Mouse (Mus musculus): ENCODE measurements around the gene Clmp. TPM values are rescaled to one million over a fixed set of nuclear protein-coding genes. Genes with fewer than 3 reads are reported as not detected.

Gene Clmp
- polyA plus RNA-seq, 1 experiment from 2014 or later, result 47.1 TPM

DNA sequence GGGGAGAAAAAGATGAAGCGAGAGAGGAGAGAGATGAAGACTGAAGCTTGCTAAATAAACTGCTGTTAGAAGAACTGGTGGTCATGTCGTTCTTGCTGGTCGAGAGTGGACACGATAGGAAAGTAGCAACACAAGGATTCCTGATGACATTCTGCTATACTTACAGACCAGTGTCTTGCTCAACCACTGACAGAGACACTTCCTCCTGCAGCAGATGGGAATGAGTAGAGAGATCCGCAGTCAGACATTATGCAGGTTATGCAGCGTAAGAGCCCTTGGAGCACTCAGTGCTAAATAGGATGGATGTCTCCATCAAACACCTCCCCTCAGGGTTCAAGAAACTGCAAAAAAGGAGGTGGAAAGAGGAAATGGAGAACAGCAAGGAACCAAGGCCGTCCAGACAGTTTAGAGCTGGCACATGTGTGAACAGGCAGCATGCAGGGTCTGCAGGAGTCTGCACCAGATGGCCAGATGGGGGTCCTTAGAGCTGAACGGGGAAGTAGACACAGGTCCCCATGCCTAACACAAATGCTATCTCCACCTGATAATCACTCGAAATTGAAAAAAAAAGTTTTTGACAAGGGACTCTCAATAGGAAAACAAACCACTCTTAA lies 19.5 kb upstream of the Clmp start:
- Histone ChIP-seq H3K9ac (no peak overlapping the region), H3K4me3 (no peak overlapping the region), H3K4me2 (no peak overlapping the region), H3K4me1 (replicated peaks) (peaks cover 2% of the 10 kb centered on the region), H3K27me3 (no peaks in the 10 kb centered on the region), H3K36me3 (no peaks in the 10 kb centered on the region), H3K27ac (no peak overlapping the region), H3K9me3 (no peaks in the 10 kb centered on the region)
- no peak for ATAC-seq (ENCODE audit: low FRiP score)
- 73% methylated on average over 9 of the region's 9 CpGs for WGBS

- Histone ChIP-seq H3K27me3 (no peaks in the 10 kb centered on the region), H3K9ac (peak within 1 kb of the TSS; percentile 24; the same call in 1 of the 2 replicates), H3K4me1 (replicated peaks) (peaks cover 9% of the 10 kb centered on the region), H3K9me3 (no peaks in the 10 kb centered on the region), H3K4me2 (no peak within 1 kb of the TSS), H3K27ac (peak within 1 kb of the TSS; percentile 52), H3K4me3 (no peak within 1 kb of the TSS), H3K36me3 (no peaks in the 10 kb centered on the region)
- WGBS, result 87% methylated on average over 3 of the region's 3 CpGs
- ATAC-seq (ENCODE audit: low FRiP score), result no peak
Measured at GRCm38 (mm10) chr9:40670313-40670712, 15.4 kb upstream of the Clmp start, which contains the start of gene Gm21915. TSS of gene Gm21915 (plus strand) at chr9:40670613.

DNA sequence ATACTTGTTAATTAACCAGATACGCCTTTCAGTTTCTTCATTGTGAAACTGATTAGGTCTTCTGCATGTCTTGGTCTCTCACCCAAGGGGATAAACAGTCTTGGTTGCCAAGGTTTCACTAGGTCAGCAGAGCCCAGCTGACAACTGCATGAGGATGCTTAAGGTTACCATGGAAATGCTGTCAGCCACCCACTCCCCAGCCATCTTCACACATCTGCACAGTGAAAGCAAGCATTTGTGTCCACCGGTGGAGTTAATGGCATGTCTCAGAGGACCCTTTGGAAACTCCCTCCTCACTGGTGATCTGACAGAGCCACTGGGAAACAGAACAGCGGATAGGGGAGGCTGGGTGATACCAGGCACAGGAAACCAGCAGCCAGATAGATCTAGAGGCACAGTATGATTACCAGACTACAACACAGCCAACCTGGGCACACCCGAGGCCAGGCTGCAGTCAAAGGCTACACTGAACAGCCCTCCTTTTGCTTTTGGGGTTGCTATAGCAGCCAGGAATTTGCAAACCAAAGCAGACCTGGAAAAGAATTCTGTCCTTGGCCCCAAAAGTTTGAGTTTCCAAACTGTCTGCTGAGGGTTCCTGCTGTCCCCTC lies 14.3 kb upstream of the Clmp start:
- H3K9me3 ChIP-seq, result no peaks in the 10 kb centered on the region
- no peak overlapping the region for H3K4me2 ChIP-seq
- H3K27ac ChIP-seq, result peak overlapping the region; percentile 52
- no peaks in the 10 kb centered on the region for H3K27me3 ChIP-seq
- 23% methylated on average over 4 of the region's 4 CpGs for WGBS
- peaks cover 11% of the 10 kb centered on the region for H3K4me1 ChIP-seq (replicated peaks)
- H3K4me3 ChIP-seq, result no peak overlapping the region
- H3K36me3 ChIP-seq, result no peaks in the 10 kb centered on the region
- ATAC-seq (ENCODE audit: low FRiP score), result peak; percentile 64; the same call in 1 of the 2 replicates
- peak overlapping the region; percentile 24; the same call in 1 of the 2 replicates for H3K9ac ChIP-seq

DNA sequence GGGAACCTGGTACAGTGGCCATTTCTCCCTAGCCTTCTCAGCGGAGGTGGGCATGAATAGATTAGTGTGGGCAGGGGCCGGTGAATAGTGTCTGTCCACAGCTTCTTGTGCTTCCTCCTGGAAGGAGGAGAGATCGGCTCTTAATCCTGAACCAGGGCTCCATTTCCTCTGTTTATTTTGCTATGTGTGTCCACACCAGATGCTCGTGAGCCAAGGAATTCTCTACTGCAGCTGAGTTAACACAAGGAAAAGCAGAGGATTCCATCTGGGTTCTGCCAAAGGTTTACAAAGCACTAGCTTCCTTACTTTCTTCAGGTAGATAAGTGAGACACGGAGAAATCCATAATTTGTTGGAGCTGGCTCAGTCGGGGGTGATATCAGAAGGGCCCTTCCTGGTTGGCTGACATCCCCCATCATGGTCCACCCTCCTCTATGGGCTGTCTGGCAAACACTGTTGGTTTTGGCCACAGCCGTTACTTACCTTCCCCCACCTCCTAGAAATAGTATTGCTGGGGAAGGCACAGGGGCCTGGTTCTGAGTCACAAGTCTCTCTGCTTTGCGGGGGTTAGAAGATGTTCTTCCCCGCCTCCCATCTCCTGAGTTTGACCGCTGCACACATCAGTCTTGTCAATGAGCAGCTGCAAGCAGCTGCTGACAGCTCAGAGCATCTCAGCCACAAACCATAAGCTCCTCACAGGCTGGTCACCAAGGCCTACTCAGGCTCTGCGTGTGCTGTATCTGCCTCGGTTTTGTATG lies 10.4 kb upstream of the Clmp start:
- Histone ChIP-seq H3K4me3 (no peak overlapping the region), H3K27ac (no peak overlapping the region), H3K4me2 (no peak overlapping the region), H3K4me1 (replicated peaks) (peaks cover 13% of the 10 kb centered on the region), H3K9me3 (no peaks in the 10 kb centered on the region), H3K27me3 (no peaks in the 10 kb centered on the region), H3K36me3 (no peaks in the 10 kb centered on the region), H3K9ac (no peak overlapping the region)
- 75% methylated on average over 12 of the region's 12 CpGs for WGBS
- ATAC-seq (ENCODE audit: low FRiP score), result no peak

GRCm38 (mm10) chr9:40678653-40679052 lies 7.1 kb upstream of the Clmp start:
- no peak overlapping the region for H3K27ac ChIP-seq
- no peaks in the 10 kb centered on the region for H3K27me3 ChIP-seq
- no peak for ATAC-seq (ENCODE audit: low FRiP score)
- H3K4me2 ChIP-seq, result no peak overlapping the region
- H3K36me3 ChIP-seq, result no peaks in the 10 kb centered on the region
- peaks cover 4% of the 10 kb centered on the region; the same call in 1 of the 2 replicates for H3K4me1 ChIP-seq (replicated peaks)
- no peak overlapping the region for H3K4me3 ChIP-seq
- 74% methylated on average over 4 of the region's 4 CpGs for WGBS
- H3K9ac ChIP-seq, result no peak overlapping the region
- H3K9me3 ChIP-seq, result no peaks in the 10 kb centered on the region

GRCm38 (mm10) chr9:40686421-40686899 lies 698 bp downstream of the Clmp start:
- Histone ChIP-seq H3K4me3 (peak overlapping the region; percentile 82), H3K4me2 (peak overlapping the region; percentile 76), H3K27ac (peak overlapping the region; percentile 98), H3K27me3 (no peaks in the 10 kb centered on the region; the same call in 1 of the 2 replicates), H3K36me3 (no peaks in the 10 kb centered on the region), H3K9ac (peak overlapping the region; percentile 94), H3K9me3 (no peaks in the 10 kb centered on the region), H3K4me1 (replicated peaks) (peaks cover 41% of the 10 kb centered on the region)
- under 1% methylated on average over 23 of the region's 23 CpGs for WGBS
- peak; percentile 77 for ATAC-seq (ENCODE audit: low FRiP score)

DNA sequence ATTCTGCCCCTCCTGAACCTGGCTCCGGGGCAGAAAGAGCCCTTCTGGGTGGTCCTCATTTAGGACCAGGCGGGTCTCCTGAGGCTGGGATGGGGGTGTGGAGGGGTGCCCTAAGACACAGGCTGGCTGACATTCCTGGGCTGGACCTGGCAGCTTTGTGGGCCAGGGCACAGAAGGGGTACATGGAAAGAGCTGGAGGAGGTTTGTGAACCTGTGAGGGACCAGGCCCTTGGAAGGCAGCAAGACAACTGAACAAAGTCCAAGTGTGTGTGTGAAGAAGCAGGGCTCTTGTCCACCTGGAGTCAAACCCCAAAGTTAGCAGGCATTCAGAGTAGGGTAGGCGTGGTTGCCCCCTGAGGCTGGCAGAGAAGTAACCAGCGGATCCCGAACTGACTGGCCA lies 1.3 kb downstream of the Clmp start:
- no peak for ATAC-seq (ENCODE audit: low FRiP score)
- peak overlapping the region; percentile 76 for H3K4me2 ChIP-seq
- H3K4me1 ChIP-seq (replicated peaks), result peaks cover 44% of the 10 kb centered on the region
- H3K27me3 ChIP-seq, result no peaks in the 10 kb centered on the region; the same call in 1 of the 2 replicates
- H3K9ac ChIP-seq, result peak overlapping the region; percentile 94
- peak overlapping the region; percentile 82 for H3K4me3 ChIP-seq
- WGBS, result 42% methylated on average over 5 of the region's 5 CpGs
- H3K27ac ChIP-seq, result peak overlapping the region; percentile 98
- no peaks in the 10 kb centered on the region for H3K9me3 ChIP-seq
- no peaks in the 10 kb centered on the region for H3K36me3 ChIP-seq

GRCm38 (mm10) chr9:40687553-40687952 lies 1.8 kb downstream of the Clmp start:
- no peaks in the 10 kb centered on the region; the same call in 1 of the 2 replicates for H3K27me3 ChIP-seq
- WGBS, result 44% methylated on average over 3 of the region's 3 CpGs
- no peak for ATAC-seq (ENCODE audit: low FRiP score)
- peak overlapping the region; percentile 76 for H3K4me2 ChIP-seq
- peak overlapping the region; percentile 94 for H3K9ac ChIP-seq
- H3K27ac ChIP-seq, result peak overlapping the region; percentile 98
- peaks cover 49% of the 10 kb centered on the region for H3K4me1 ChIP-seq (replicated peaks)
- H3K36me3 ChIP-seq, result no peaks in the 10 kb centered on the region
- peak overlapping the region; percentile 82 for H3K4me3 ChIP-seq
- no peaks in the 10 kb centered on the region for H3K9me3 ChIP-seq

DNA sequence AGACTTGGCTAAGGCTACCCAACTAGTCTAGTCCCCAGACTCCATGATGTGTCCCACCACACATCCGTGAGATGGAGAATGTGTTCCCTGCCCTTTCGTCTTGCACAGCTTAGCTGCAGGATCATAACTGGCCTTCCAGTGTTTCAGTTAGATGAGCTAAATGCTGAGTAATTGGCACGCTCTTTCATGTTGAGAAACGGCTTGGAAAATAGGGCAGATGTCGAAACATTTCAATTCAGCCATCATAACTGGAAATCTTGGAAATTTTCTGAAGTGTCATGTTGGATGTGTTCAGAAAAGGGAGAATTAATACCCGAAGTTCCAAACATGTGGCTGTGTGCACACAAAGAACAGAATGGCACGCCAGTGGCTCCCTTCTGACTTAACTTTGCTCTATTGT lies 4.7 kb downstream of the Clmp start:
- 92% methylated on average over 7 of the region's 7 CpGs for WGBS
- no peak overlapping the region for H3K4me2 ChIP-seq
- no peak overlapping the region for H3K4me3 ChIP-seq
- H3K4me1 ChIP-seq (replicated peaks), result peaks cover 69% of the 10 kb centered on the region
- no peaks in the 10 kb centered on the region for H3K27me3 ChIP-seq
- H3K36me3 ChIP-seq, result no peaks in the 10 kb centered on the region
- no peak overlapping the region for H3K9ac ChIP-seq
- ATAC-seq (ENCODE audit: low FRiP score), result no peak
- no peaks in the 10 kb centered on the region for H3K9me3 ChIP-seq
- H3K27ac ChIP-seq, result no peak overlapping the region

DNA sequence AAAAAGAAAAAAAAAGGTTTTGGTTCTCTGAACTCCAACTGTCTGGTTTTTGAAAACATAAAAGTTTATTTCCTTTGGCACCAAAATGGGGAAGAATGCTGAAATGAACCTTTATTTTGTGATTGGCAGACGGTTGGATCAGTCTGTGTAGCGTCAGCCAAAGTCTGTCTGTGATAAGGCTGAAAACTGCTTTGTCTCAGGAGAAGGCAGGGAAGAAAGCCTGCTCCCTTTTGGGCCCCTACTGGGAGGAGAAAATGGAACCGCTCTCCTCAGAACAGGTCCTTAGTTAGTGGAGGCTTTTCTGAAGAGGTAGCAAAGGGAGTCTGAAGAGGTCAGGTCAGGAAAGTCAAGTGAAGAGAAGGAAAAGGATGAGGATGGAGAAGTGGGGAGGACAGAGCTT lies 7.3 kb downstream of the Clmp start:
- H3K9ac ChIP-seq, result no peak overlapping the region
- no peaks in the 10 kb centered on the region for H3K27me3 ChIP-seq
- no peak overlapping the region for H3K4me2 ChIP-seq
- peaks cover 55% of the 10 kb centered on the region for H3K4me1 ChIP-seq (replicated peaks)
- peak overlapping the region; percentile 83 for H3K27ac ChIP-seq
- 28% methylated on average over 3 of the region's 3 CpGs for WGBS
- H3K9me3 ChIP-seq, result no peaks in the 10 kb centered on the region
- no peak for ATAC-seq (ENCODE audit: low FRiP score)
- H3K36me3 ChIP-seq, result 0 out of 2 replicates have a peak, but pooled peaks cover 9% of the 10 kb centered on the region
- H3K4me3 ChIP-seq, result no peak overlapping the region

DNA sequence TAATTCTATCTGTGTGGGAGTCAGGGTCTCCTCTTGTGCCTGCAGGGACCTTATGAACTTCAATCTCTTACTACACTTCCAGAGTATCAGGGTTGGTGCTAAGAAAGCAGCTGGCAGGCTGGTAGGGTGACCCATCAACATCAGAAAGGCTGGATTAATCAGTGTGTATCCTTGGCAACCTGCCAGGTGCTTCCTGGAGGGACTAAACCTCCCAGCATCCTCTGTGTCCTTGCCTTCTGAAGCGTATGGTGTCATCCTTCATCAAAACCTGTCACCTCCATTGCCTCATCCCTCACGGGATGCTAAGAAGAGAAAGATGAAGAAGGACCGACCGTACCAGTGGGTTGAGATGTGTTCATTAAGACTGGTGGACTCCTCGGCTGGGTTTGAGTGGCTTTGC lies 8.0 kb downstream of the Clmp start:
- H3K9ac ChIP-seq, result no peak overlapping the region
- peaks cover 48% of the 10 kb centered on the region for H3K4me1 ChIP-seq (replicated peaks)
- 0 out of 2 replicates have a peak, but pooled peaks cover 9% of the 10 kb centered on the region for H3K36me3 ChIP-seq
- peak overlapping the region; percentile 83 for H3K27ac ChIP-seq
- no peak overlapping the region for H3K4me2 ChIP-seq
- 39% methylated on average over 5 of the region's 5 CpGs for WGBS
- no peaks in the 10 kb centered on the region for H3K9me3 ChIP-seq
- no peaks in the 10 kb centered on the region for H3K27me3 ChIP-seq
- H3K4me3 ChIP-seq, result no peak overlapping the region
- ATAC-seq (ENCODE audit: low FRiP score), result peak; percentile 73

- peaks cover 43% of the 10 kb centered on the region for H3K4me1 ChIP-seq (replicated peaks)
- H3K9ac ChIP-seq, result peak overlapping the region; percentile 24; the same call in 1 of the 2 replicates
- no peaks in the 10 kb centered on the region for H3K9me3 ChIP-seq
- H3K4me2 ChIP-seq, result peak overlapping the region; percentile 13; the same call in 1 of the 2 replicates
- WGBS, result 60% methylated on average over 12 of the region's 12 CpGs
- H3K27me3 ChIP-seq, result no peaks in the 10 kb centered on the region
- H3K4me3 ChIP-seq, result no peak overlapping the region
- 0 out of 2 replicates have a peak, but pooled peaks cover 9% of the 10 kb centered on the region for H3K36me3 ChIP-seq
- ATAC-seq (ENCODE audit: low FRiP score), result no peak
- H3K27ac ChIP-seq, result peak overlapping the region; percentile 83
Measured at GRCm38 (mm10) chr9:40694284-40694683, 8.5 kb downstream of the Clmp start.
